Mouse (Mus musculus) stomach, postnatal 0 days (tissue): ENCODE results near the gene Prr14. TPM values are rescaled to one million over a fixed set of nuclear protein-coding genes. Genes with fewer than 3 reads are reported as not detected.

Experiments
- ATAC-seq: fragments of 200-750 bp; cut with Nextera tagmentation; 2 replicates; pipeline ENCODE4 v1.8.0; 2017; ENCODE audit not compliant: low FRiP score, low TSS enrichment
- DNase-seq: peaks from one replicate; pipeline ENCODE4 v3.0.0-alpha.2; 2016; ENCODE audit warnings: low spot score
- H3K27ac ChIP-seq: fragments of 300-500 bp; sonication (generic); replicated peaks from 2 replicates; pipeline ENCODE4 v1.5.1; 2014; ENCODE audit warnings: mild to moderate bottlenecking, control low read depth
- H3K27me3 ChIP-seq: fragments of 300-500 bp; sonication (generic); 2 replicates; pipeline ENCODE4 v1.6.1; 2014; ENCODE audit warnings: low read length; ENCODE audit not compliant: control insufficient read depth, insufficient read depth
- H3K36me3 ChIP-seq: fragments of 300-500 bp; sonication (generic); 2 replicates; pipeline ENCODE4 v1.6.1; 2014; ENCODE audit warnings: low read length, mixed read lengths; ENCODE audit not compliant: control insufficient read depth, insufficient read depth
- H3K4me1 ChIP-seq: fragments of 300-500 bp; sonication (generic); replicated peaks from 2 replicates; pipeline ENCODE4 v1.6.1; 2014; ENCODE audit warnings: antibody characterized with exemption; ENCODE audit not compliant: control insufficient read depth, insufficient read depth
- H3K4me2 ChIP-seq: fragments of 300-500 bp; sonication (generic); replicated peaks from 2 replicates; pipeline ENCODE4 v1.6.1; 2014; ENCODE audit warnings: low read depth, mild to moderate bottlenecking, control low read depth, moderate library complexity
- H3K4me3 ChIP-seq: fragments of 300-500 bp; sonication (generic); 2 replicates; pipeline ENCODE4 v1.5.1; 2014; ENCODE audit warnings: low read depth, low read length, control low read depth
- H3K9ac ChIP-seq: fragments of 300-500 bp; sonication (generic); 2 replicates; pipeline ENCODE4 v1.6.1; 2014; ENCODE audit warnings: mild to moderate bottlenecking, low read length, control low read depth, mixed read lengths
- H3K9me3 ChIP-seq: fragments of 300-500 bp; sonication (generic); 2 replicates; pipeline ENCODE4 v1.6.1; 2016; ENCODE audit warnings: low read length; ENCODE audit not compliant: control insufficient read depth
- CTCF ChIP-seq: IDR thresholded peaks from 2 replicates; pipeline ENCODE4 v1.5.1; 2016; ENCODE audit warnings: antibody characterized with exemption, low read depth, mild to moderate bottlenecking, moderate library complexity
- EP300 ChIP-seq: optimal IDR thresholded peaks from 2 replicates; pipeline ENCODE3; 2016; ENCODE audit warnings: antibody characterized with exemption
- WGBS: fragments of 180-500 bp; shearing (Covaris S2); extraction: QIAGEN DNeasy Blood & Tissue Kit; methylation state at CpG from one replicate; pipeline ENCODE4 v1.1.7; 2014; 5-methylcytosine and 5-hydroxymethylcytosine counted together
- microRNA-seq: library from miRNA; unstranded; fragments of <30 nt; microRNA quantifications from one replicate; pipeline ENCODE4, GENCODE M21; 2016
- polyA plus RNA-seq: library from polyadenylated mRNA; unstranded; fragments of >200 nt; fragmentation: Nextera tagmentation; extraction: Ambion mirVana; gene quantifications from 2 replicates; pipeline ENCODE4 v1.2.1, GENCODE M21; 2015

Prr14 gene
- polyA plus RNA-seq, 1 experiment from 2014 or later, result 30.4 TPM

GRCm38 (mm10) chr7:127516344-127516743 is 56.9 kb downstream of the Prr14 start:
- peaks cover 12% of the 10 kb centered on the region for H3K36me3 ChIP-seq
- H3K4me1 ChIP-seq, result no peaks in the 10 kb centered on the region
- TF ChIP-seq CTCF, result no peak
- no peak for TF ChIP-seq EP300
- ATAC-seq (no peak), DNase-seq (no peak)
- H3K9ac ChIP-seq, result no peak overlapping the region
- 93% methylated on average over 6 of the region's 7 CpGs for WGBS
- H3K4me2 ChIP-seq, result no peak overlapping the region
- no peak overlapping the region for H3K4me3 ChIP-seq
- no peaks in the 10 kb centered on the region for H3K9me3 ChIP-seq
- H3K27me3 ChIP-seq, result no peaks in the 10 kb centered on the region
- H3K27ac ChIP-seq, result no peak overlapping the region

GRCm38 (mm10) chr7:127519284-127519683 is 59.9 kb downstream of the Prr14 start, which contains the start of gene Gm42715:
TSS of gene Gm42715 (plus strand) at chr7:127519584.
- H3K9ac ChIP-seq, result no peak within 1 kb of the TSS
- WGBS, result 89% methylated on average over 3 of the region's 3 CpGs
- H3K4me2 ChIP-seq, result no peak within 1 kb of the TSS
- no peaks in the 10 kb centered on the region for H3K4me1 ChIP-seq
- no peak within 1 kb of the TSS for H3K4me3 ChIP-seq
- no peaks in the 10 kb centered on the region for H3K9me3 ChIP-seq
- no peak within 1 kb of the TSS for H3K27ac ChIP-seq
- no peak for DNase-seq
- peaks cover 23% of the 10 kb centered on the region for H3K36me3 ChIP-seq
- H3K27me3 ChIP-seq, result no peaks in the 10 kb centered on the region
- no peak for ATAC-seq
- TF ChIP-seq CTCF, result no peak

Small RNA genes lying within 50 kb of the gene (microRNA-seq; reads per million reads assigned to microRNA genes)
- gene Gm47278 (not detected), gene Mir7060 (not detected)

Other genes with a start within 250 kb of the Prr14 start
- gene Zfp553, start 226.6 kb upstream of the Prr14 start, polyA plus RNA-seq, result 11.4 and 12.2 TPM in 2 replicates
- gene Sept1, start 226.5 kb upstream of the Prr14 start, polyA plus RNA-seq, result 7.0 and 7.9 TPM in 2 replicates
- 27.3 and 29.6 TPM in 2 replicates for gene Zfp771, start 215.3 kb upstream of the Prr14 start, polyA plus RNA-seq
- gene Dctpp1, start 198.9 kb upstream of the Prr14 start, polyA plus RNA-seq, result 79.8 and 84.5 TPM in 2 replicates
- gene Sephs2, start 185.6 kb upstream of the Prr14 start, polyA plus RNA-seq, result 113 and 115 TPM in 2 replicates
- 0.80 and 1.1 TPM in 2 replicates for gene Itgal, start 163.4 kb upstream of the Prr14 start, polyA plus RNA-seq
- 9.0 and 11.0 TPM in 2 replicates for gene Zfp768, start 114.0 kb upstream of the Prr14 start, polyA plus RNA-seq
- 4.9 and 5.4 TPM in 2 replicates for gene Zfp747, start 83.6 kb upstream of the Prr14 start, polyA plus RNA-seq
- 3.0 and 3.1 TPM in 2 replicates for gene 9130019O22Rik, start 72.4 kb upstream of the Prr14 start, polyA plus RNA-seq
- gene E430018J23Rik, start 66.0 kb upstream of the Prr14 start, polyA plus RNA-seq, result 3.3 and 3.9 TPM in 2 replicates
- 4.0 and 4.3 TPM in 2 replicates for gene Zfp764, start 52.8 kb upstream of the Prr14 start, polyA plus RNA-seq
- gene Zfp688, start 37.5 kb upstream of the Prr14 start, polyA plus RNA-seq, result 15.6 and 17.8 TPM in 2 replicates
- 2.1 and 2.9 TPM in 2 replicates for gene Zfp689, start 10.5 kb upstream of the Prr14 start, polyA plus RNA-seq
- 8.7 and 9.3 TPM in 2 replicates for gene Fbrs, start 19.6 kb downstream of the Prr14 start, polyA plus RNA-seq
- 13.0 TPM in 2 replicates for gene Srcap, start 52.4 kb downstream of the Prr14 start, polyA plus RNA-seq
- gene Gm42715, start 60.0 kb downstream of the Prr14 start, polyA plus RNA-seq, result 6.1 and 6.4 TPM in 2 replicates
- 22.7 and 24.3 TPM in 2 replicates for gene Tmem265, start 101.8 kb downstream of the Prr14 start, polyA plus RNA-seq
- 22.6 and 24.3 TPM in 2 replicates for gene Phkg2, start 113.7 kb downstream of the Prr14 start, polyA plus RNA-seq
- gene Ccdc189, start 129.0 kb downstream of the Prr14 start, polyA plus RNA-seq, result 3.5 and 3.6 TPM in 2 replicates
- gene Rnf40, start 129.2 kb downstream of the Prr14 start, polyA plus RNA-seq, result 17.1 and 18.7 TPM in 2 replicates
- 3.6 and 3.7 TPM in 2 replicates for gene Zfp629, start 156.2 kb downstream of the Prr14 start, polyA plus RNA-seq
- gene Bcl7c, start 249.3 kb downstream of the Prr14 start, polyA plus RNA-seq, result 42.2 and 46.8 TPM in 2 replicates